In the genomic region with DNA sequence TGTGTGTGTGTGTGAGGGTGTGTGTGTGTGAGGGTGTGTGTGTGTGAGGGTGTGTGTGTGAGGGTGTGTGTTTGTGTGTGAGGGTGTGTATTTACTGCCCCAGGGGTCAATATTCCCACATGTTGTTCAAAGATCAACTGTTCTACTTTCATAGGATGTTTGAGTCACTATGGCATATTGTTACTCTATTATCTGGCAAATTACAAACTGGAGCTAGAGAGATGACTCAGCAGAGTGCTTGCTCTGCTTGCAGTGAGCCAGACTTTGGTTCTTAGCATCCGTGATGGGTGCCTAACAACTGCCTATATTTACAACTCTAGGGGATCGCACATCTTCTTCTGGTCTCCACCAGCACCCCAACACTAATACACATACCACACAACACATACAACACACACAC, we compare ENCODE assay signal across 20 mouse cellular contexts. TPM values are rescaled to one million over a fixed set of nuclear protein-coding genes. Genes with fewer than 3 reads are reported as not detected.
DNase-seq lines count a peak whose midpoint lies in the region; ATAC-seq and TF ChIP-seq lines count a peak whose summit lies in the region.
"Had no signal": no experiment of that assay in that cellular context is flagged by ENCODE, and none has a peak within 500 bp of the region (broad histone marks: within the 10 kb centered on the region; RNA-seq: fewer than 3 reads in every experiment).

No protein-coding gene starts in this region.

- ATAC-seq in frontal cortex, adult (ENCODE audit: low TSS enrichment), result peak; percentile 72; the same call in 1 of the 2 replicates
- ATAC-seq in erythroblast, adult 5-6 weeks (replicated peaks; ENCODE audit: low FRiP score, poor library complexity, severe bottlenecking), result 0 out of 2 replicates have a peak, but pooled peaks have one; percentile 51
- ATAC-seq: forebrain, embryonic 15.5 days; hindbrain, postnatal 0 days had no signal

- no peaks in the 10 kb centered on the region for H3K9me3 ChIP-seq in MEL (replicated peaks; ENCODE audit: insufficient read depth, low read length)
- H3K9me3 ChIP-seq: embryonic facial prominence, embryonic 10.5 days; forebrain, embryonic 10.5 days; forebrain, embryonic 15.5 days; heart, embryonic 15.5 days; hindbrain, embryonic 13.5 days had no signal

- H3K36me3 ChIP-seq in MEL (ENCODE audit: control insufficient read depth in 1 of 2, insufficient read depth in 2 of 2, low read length in 2 of 2), result peaks cover 0 to 22% of the 10 kb centered on the region in 2 experiments; a peak in 2 of 4 replicates

- DNase-seq in frontal cortex, postnatal 14 days (ENCODE audit: low spot score in 2 of 2), result no peak
- peak; percentile 16 for DNase-seq in MEL (ENCODE audit: low read depth, low spot score)
- no peak for DNase-seq in ovary, adult 18-20 months (ENCODE audit: low spot score)
- no peak for DNase-seq in left cerebral cortex, adult 11 months (ENCODE audit: low spot score)
- DNase-seq in urinary bladder, adult 2 months (ENCODE audit: low spot score), result no peak
- DNase-seq: adrenal gland, postnatal 25 days; cerebellum, adult 2 months; cerebellum, postnatal 10 days; gastrocnemius, postnatal 14 days; heart, adult 2 months; heart, postnatal 14 days had no signal

- no peak for TF ChIP-seq CTCF in MEL (IDR thresholded peaks at IDR 0.05 in 2 of 3, conservative IDR thresholded peaks at IDR 0.05 in 1 of 3; ENCODE audit: control insufficient read depth in 1 of 3, insufficient read depth in 1 of 3, low read depth in 2 of 3, low read length in 3 of 3, poor library complexity in 1 of 3, severe bottlenecking in 1 of 3)

- no peak for TF ChIP-seq EP300 in MEL (IDR thresholded peaks at IDR 0.05; ENCODE audit: low read depth in 1 of 2, low read length in 2 of 2)

- no peaks in the 10 kb centered on the region for H3K79me2 ChIP-seq in MEL (ENCODE audit: control insufficient read depth, insufficient read depth, low read length, poor library complexity)

- no peak overlapping the region for H3K9ac ChIP-seq in MEL (ENCODE audit: control insufficient read depth, low read depth, low read length, poor library complexity, severe bottlenecking)
- H3K9ac ChIP-seq: forebrain, embryonic 15.5 days; heart, embryonic 15.5 days; hindbrain, embryonic 13.5 days had no signal

- TF ChIP-seq RAD21 in MEL (IDR thresholded peaks at IDR 0.05; ENCODE audit: low read depth, low read length), result no peak

- no peak overlapping the region for H3K4me3 ChIP-seq in MEL (ENCODE audit: control insufficient read depth in 1 of 2, insufficient read depth in 1 of 2, low read depth in 2 of 2, low read length in 2 of 2)
- H3K4me3 ChIP-seq: embryonic facial prominence, embryonic 10.5 days; erythroblast, embryonic 14.5 days; forebrain, embryonic 10.5 days; forebrain, embryonic 15.5 days; heart, adult 2 months; heart, embryonic 15.5 days; hindbrain, embryonic 13.5 days had no signal

- H3K4me1 ChIP-seq in MEL (ENCODE audit: control insufficient read depth in 1 of 2, insufficient read depth in 2 of 2, low read length in 2 of 2), result no peaks in the 10 kb centered on the region
- H3K4me1 ChIP-seq: embryonic facial prominence, embryonic 10.5 days; forebrain, embryonic 15.5 days; heart, embryonic 15.5 days; hindbrain, embryonic 13.5 days had no signal

- TF ChIP-seq POLR2A in MEL (IDR thresholded peaks at IDR 0.05; ENCODE audit: control insufficient read depth in 1 of 2, insufficient read depth in 1 of 2, low read depth in 1 of 2, low read length in 2 of 2, poor library complexity in 1 of 2), result no peak

- no peak overlapping the region for H3K27ac ChIP-seq in MEL (ENCODE audit: control insufficient read depth, low read depth, low read length)
- H3K27ac ChIP-seq: embryonic facial prominence, embryonic 10.5 days; forebrain, embryonic 10.5 days; forebrain, embryonic 15.5 days; heart, adult 2 months; heart, embryonic 15.5 days; hindbrain, embryonic 13.5 days; hindbrain, postnatal 0 days had no signal

- H3K27me3 ChIP-seq in MEL (ENCODE audit: control insufficient read depth in 1 of 2, insufficient read depth in 2 of 2, low read length in 2 of 2), result no peaks in the 10 kb centered on the region
- H3K27me3 ChIP-seq: forebrain, embryonic 15.5 days; heart, embryonic 15.5 days; hindbrain, embryonic 13.5 days had no signal

TF ChIP-seq in MEL, 35 proteins besides CTCF, POLR2A, EP300 and RAD21:
- TF ChIP-seq UBTF (IDR thresholded peaks at IDR 0.05; ENCODE audit: borderline replicate concordance, insufficient read depth, low read depth, low read length) (no peak), JUND (IDR thresholded peaks at IDR 0.05; ENCODE audit: low read depth, low read length) (no peak), NELFE (IDR thresholded peaks at IDR 0.05; ENCODE audit: low read depth, low read length) (no peak), SMC3 (IDR thresholded peaks at IDR 0.05; ENCODE audit: low read depth, low read length) (no peak), RCOR1 (IDR thresholded peaks at IDR 0.05; ENCODE audit: low read depth, low read length) (no peak), USF2 (IDR thresholded peaks at IDR 0.05; ENCODE audit: borderline replicate concordance in 1 of 2, insufficient read depth in 1 of 2, low read depth in 1 of 2, low read length in 2 of 2) (no peak), MYC (IDR thresholded peaks at IDR 0.05; ENCODE audit: low read depth, low read length) (no peak), MAX (IDR thresholded peaks at IDR 0.05; ENCODE audit: low read length) (no peak), USF1 (IDR thresholded peaks at IDR 0.05; ENCODE audit: low read depth, low read length) (no peak), ZMIZ1 (IDR thresholded peaks at IDR 0.05; ENCODE audit: low read depth, low read length) (no peak), E2F4 (IDR thresholded peaks at IDR 0.05; ENCODE audit: borderline replicate concordance, low read depth, low read length) (no peak), CHD2 (IDR thresholded peaks at IDR 0.05; ENCODE audit: low read length) (no peak), HCFC1 (IDR thresholded peaks at IDR 0.05; ENCODE audit: low read depth, low read length) (no peak), CHD1 (IDR thresholded peaks at IDR 0.05; ENCODE audit: low read depth, low read length) (no peak), ZC3H11A (IDR thresholded peaks at IDR 0.05; ENCODE audit: low read depth, low read length) (no peak), ZNF384 (IDR thresholded peaks at IDR 0.05; ENCODE audit: low read depth, low read length) (no peak), TAL1 (IDR thresholded peaks at IDR 0.05; ENCODE audit: low read length) (no peak)
TF ChIP-seq in MEL: peak in this region for 0.

RNA-seq across cellular contexts. Expression of a gene that starts 29.4 kb away (rescaled TPM):
- total RNA-seq in MEL (2012; rRNA removed), result 24.2 and 27.7 TPM in 2 replicates
- polyA plus RNA-seq in MEL (2012; ENCODE audit: insufficient read depth in 1 of 2, insufficient read length in 2 of 2, low read depth in 1 of 2, low replicate concordance in 2 of 2, missing spikeins in 1 of 2), result 100 to 1,000 TPM in 1 of 2 experiments, 10 to 100 TPM in 1; 72.7 to 883 TPM
- 178 and 182 TPM in 2 replicates for total RNA-seq in erythroblast, adult 5-6 weeks (2015; ENCODE audit: low replicate concordance)
- total RNA-seq in erythroblast, adult 5-6 weeks (2017; ENCODE audit: low replicate concordance), result 191 and 203 TPM in 2 replicates
- polyA plus RNA-seq in urinary bladder, adult 2 months (2012; rRNA removed), result 101 and 111 TPM in 2 replicates
